Mouse (Mus musculus): ENCODE measurements around the gene Prkce. TPM values are rescaled to one million over a fixed set of nuclear protein-coding genes. Genes with fewer than 3 reads are reported as not detected.
A peak's percentile ranks its signal among the peaks of the same experiment; 100 is the strongest.

Prkce gene
- total and polyA plus RNA-seq, 3 experiments: 2.0 to 6.1 (median 2.7) TPM

DNA sequence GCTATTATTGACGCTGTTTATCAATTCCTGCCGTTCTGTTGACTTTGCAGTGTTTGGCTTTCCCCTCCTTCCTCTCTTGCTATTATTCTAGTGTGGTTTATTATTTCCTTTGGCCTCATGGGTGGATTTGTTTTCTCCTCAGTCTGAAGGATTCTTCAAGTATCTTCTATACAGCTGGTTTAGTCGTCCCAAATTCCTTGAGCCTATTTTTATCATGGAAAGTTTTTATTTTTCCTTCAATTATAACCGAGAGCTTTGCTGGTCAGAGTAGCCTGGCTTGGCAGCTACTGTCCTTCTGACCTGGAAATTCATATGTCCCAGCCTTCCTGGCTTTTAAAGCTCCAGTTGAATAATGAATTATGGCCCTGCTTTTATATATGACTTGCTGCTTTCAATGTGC is 361.8 kb downstream of the Prkce start:
- peaks cover 26% of the 10 kb centered on the region for H3K9me3 ChIP-seq (replicated peaks)
- H3K4me1 ChIP-seq (ENCODE audit: insufficient read depth, low read depth, low read length): no peaks in the 10 kb centered on the region
- ATAC-seq (ENCODE audit: extremely low read depth, insufficient number of reproducible peaks, low FRiP score, poor library complexity, severe bottlenecking) (no peak), DNase-seq (ENCODE audit: low spot score) (no peak)
- no peak overlapping the region for H3K4me3 ChIP-seq (ENCODE audit: low read depth, low read length)
- no peaks in the 10 kb centered on the region for H3K36me3 ChIP-seq (replicated peaks)
- H3K27me3 ChIP-seq (ENCODE audit: insufficient read depth, low read length): no peaks in the 10 kb centered on the region
- no peak for TF ChIP-seq GATA2 (IDR thresholded peaks at IDR 0.05; ENCODE audit: borderline replicate concordance, low read depth, low read length)

DNA sequence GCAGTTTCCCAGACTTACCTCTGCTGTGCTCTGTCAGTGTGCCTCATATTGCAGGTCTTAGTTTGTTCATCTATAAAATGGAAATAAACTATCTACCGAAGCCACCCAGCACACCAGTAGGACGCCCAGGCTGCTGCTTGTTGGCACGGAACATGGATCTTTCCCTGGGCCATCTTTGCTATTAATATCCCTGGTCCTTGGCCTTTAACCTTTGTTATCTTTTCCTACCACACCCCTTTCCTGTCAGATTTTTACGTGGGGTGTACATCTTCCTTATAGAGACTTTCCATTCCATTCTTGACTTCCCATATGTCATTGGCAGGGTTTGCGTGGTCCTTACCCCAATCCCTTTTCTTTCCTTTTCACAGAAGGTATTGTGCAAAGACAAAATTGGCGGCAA is 363.6 kb downstream of the Prkce start:
- Histone ChIP-seq H3K4me1 (ENCODE audit: insufficient read depth, low read depth, low read length) (no peaks in the 10 kb centered on the region), H3K27me3 (ENCODE audit: insufficient read depth, low read length) (no peaks in the 10 kb centered on the region), H3K4me3 (ENCODE audit: low read depth, low read length) (no peak overlapping the region), H3K9me3 (replicated peaks) (peaks cover 25% of the 10 kb centered on the region), H3K36me3 (replicated peaks) (no peaks in the 10 kb centered on the region)
- no peak for TF ChIP-seq TAL1 (conservative IDR thresholded peaks at IDR 0.05; ENCODE audit: low read depth, low read length)
- TF ChIP-seq CTCF (IDR thresholded peaks at IDR 0.05; ENCODE audit: low read depth, low read length): no peak
- no peak for TF ChIP-seq GATA1 (IDR thresholded peaks at IDR 0.05; ENCODE audit: borderline replicate concordance, low read length)
- no peak for TF ChIP-seq POLR2AphosphoS5 (IDR thresholded peaks at IDR 0.05; ENCODE audit: insufficient replicate concordance, low read depth, low read length)
- TF ChIP-seq GATA2 (IDR thresholded peaks at IDR 0.05; ENCODE audit: borderline replicate concordance, low read depth, low read length): no peak
- ATAC-seq (ENCODE audit: extremely low read depth, insufficient number of reproducible peaks, low FRiP score, poor library complexity, severe bottlenecking) (no peak), DNase-seq (ENCODE audit: low spot score) (no peak)

DNA sequence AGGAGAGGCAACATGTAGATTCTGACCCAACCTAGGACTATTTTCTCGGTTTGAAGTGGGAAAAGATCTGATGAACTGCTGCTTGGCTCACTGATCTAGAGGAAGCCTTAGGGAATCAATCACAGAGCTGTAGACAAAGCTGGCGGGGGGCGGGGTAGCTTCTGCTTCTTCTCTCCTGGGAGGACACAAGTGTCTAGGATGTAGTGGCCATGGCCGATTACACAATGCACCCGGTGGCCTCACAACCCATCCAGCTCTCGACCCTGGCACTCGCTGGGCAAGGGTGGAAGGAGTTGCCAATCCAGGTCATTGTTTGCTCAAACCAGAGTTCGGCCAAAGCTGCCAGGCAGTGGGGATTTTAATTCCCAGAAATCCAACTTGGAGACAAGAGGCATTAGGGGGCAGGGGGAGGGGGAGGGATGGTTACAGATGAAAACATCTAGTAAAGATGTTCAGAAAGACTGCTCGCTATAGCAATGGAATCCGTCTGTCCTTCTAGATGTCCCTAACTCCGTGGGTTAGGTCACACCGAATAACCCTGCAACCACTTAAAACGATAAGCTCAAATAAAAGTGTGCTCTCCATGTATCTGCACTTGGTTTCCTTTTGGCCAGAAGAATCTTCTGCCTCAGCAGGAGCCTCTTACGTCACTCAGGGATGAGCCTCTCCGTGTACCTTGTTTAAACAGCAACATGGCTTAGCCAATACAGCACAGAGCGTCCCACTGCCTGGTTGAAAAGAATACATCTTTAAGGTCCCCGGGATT is 365.4 kb downstream of the Prkce start:
- no peak for TF ChIP-seq TAL1 (conservative IDR thresholded peaks at IDR 0.05; ENCODE audit: low read depth, low read length)
- no peak for TF ChIP-seq CTCF (IDR thresholded peaks at IDR 0.05; ENCODE audit: low read depth, low read length)
- TF ChIP-seq POLR2AphosphoS5 (IDR thresholded peaks at IDR 0.05; ENCODE audit: insufficient replicate concordance, low read depth, low read length): no peak
- no peak for TF ChIP-seq GATA2 (IDR thresholded peaks at IDR 0.05; ENCODE audit: borderline replicate concordance, low read depth, low read length)
- no peak for TF ChIP-seq GATA1 (IDR thresholded peaks at IDR 0.05; ENCODE audit: borderline replicate concordance, low read length)
- ATAC-seq (ENCODE audit: extremely low read depth, insufficient number of reproducible peaks, low FRiP score, poor library complexity, severe bottlenecking): no peak
- Histone ChIP-seq H3K4me3 (ENCODE audit: low read depth, low read length) (no peak overlapping the region), H3K36me3 (replicated peaks) (no peaks in the 10 kb centered on the region), H3K4me1 (ENCODE audit: insufficient read depth, low read depth, low read length) (no peaks in the 10 kb centered on the region), H3K27me3 (ENCODE audit: insufficient read depth, low read length) (no peaks in the 10 kb centered on the region), H3K9me3 (replicated peaks) (peaks cover 26% of the 10 kb centered on the region)
- DNase-seq (ENCODE audit: low spot score): no peak

GRCm38 (mm10) chr17:86533549-86533851 is 365.9 kb downstream of the Prkce start:
- ATAC-seq (ENCODE audit: extremely low read depth, insufficient number of reproducible peaks, low FRiP score, poor library complexity, severe bottlenecking): no peak
- Histone ChIP-seq H3K27me3 (ENCODE audit: insufficient read depth, low read length) (no peaks in the 10 kb centered on the region), H3K4me1 (ENCODE audit: insufficient read depth, low read depth, low read length) (no peaks in the 10 kb centered on the region), H3K9me3 (replicated peaks) (peaks cover 28% of the 10 kb centered on the region), H3K4me3 (ENCODE audit: low read depth, low read length) (no peak overlapping the region), H3K36me3 (replicated peaks) (no peaks in the 10 kb centered on the region)
- TF ChIP-seq TAL1 (conservative IDR thresholded peaks at IDR 0.05; ENCODE audit: low read depth, low read length) (no peak), GATA1 (IDR thresholded peaks at IDR 0.05; ENCODE audit: borderline replicate concordance, low read length) (no peak), GATA2 (IDR thresholded peaks at IDR 0.05; ENCODE audit: borderline replicate concordance, low read depth, low read length) (no peak), POLR2AphosphoS5 (IDR thresholded peaks at IDR 0.05; ENCODE audit: insufficient replicate concordance, low read depth, low read length) (no peak), CTCF (IDR thresholded peaks at IDR 0.05; ENCODE audit: low read depth, low read length) (no peak)
- no peak for DNase-seq (ENCODE audit: low spot score)

- ATAC-seq (ENCODE audit: extremely low read depth, insufficient number of reproducible peaks, low FRiP score, poor library complexity, severe bottlenecking) (no peak), DNase-seq (ENCODE audit: low spot score) (no peak)
- H3K36me3 ChIP-seq (replicated peaks): no peaks in the 10 kb centered on the region
- H3K4me1 ChIP-seq (ENCODE audit: insufficient read depth, low read depth, low read length): no peaks in the 10 kb centered on the region
- peaks cover 31% of the 10 kb centered on the region for H3K9me3 ChIP-seq (replicated peaks)
- no peak overlapping the region for H3K4me3 ChIP-seq (ENCODE audit: low read depth, low read length)
- H3K27me3 ChIP-seq (ENCODE audit: insufficient read depth, low read length): no peaks in the 10 kb centered on the region
- no peak for TF ChIP-seq GATA2 (IDR thresholded peaks at IDR 0.05; ENCODE audit: borderline replicate concordance, low read depth, low read length)
- no peak for TF ChIP-seq TAL1 (conservative IDR thresholded peaks at IDR 0.05; ENCODE audit: low read depth, low read length)
- TF ChIP-seq GATA1 (IDR thresholded peaks at IDR 0.05; ENCODE audit: borderline replicate concordance, low read length): no peak
- TF ChIP-seq POLR2AphosphoS5 (IDR thresholded peaks at IDR 0.05; ENCODE audit: insufficient replicate concordance, low read depth, low read length): no peak
- TF ChIP-seq CTCF (IDR thresholded peaks at IDR 0.05; ENCODE audit: low read depth, low read length): no peak
These were observed 367.5 kb downstream of the Prkce start for GRCm38 (mm10) chr17:86535096-86535495.

- Histone ChIP-seq H3K36me3 (replicated peaks) (no peaks in the 10 kb centered on the region), H3K27me3 (ENCODE audit: insufficient read depth, low read length) (no peaks in the 10 kb centered on the region), H3K9me3 (replicated peaks) (peaks cover 28% of the 10 kb centered on the region), H3K4me3 (ENCODE audit: low read depth, low read length) (no peak overlapping the region), H3K4me1 (ENCODE audit: insufficient read depth, low read depth, low read length) (no peaks in the 10 kb centered on the region)
- ATAC-seq (ENCODE audit: extremely low read depth, insufficient number of reproducible peaks, low FRiP score, poor library complexity, severe bottlenecking) (no peak), DNase-seq (ENCODE audit: low spot score) (peak; percentile 6)
- TF ChIP-seq CTCF (IDR thresholded peaks at IDR 0.05; ENCODE audit: low read depth, low read length) (no peak), POLR2AphosphoS5 (IDR thresholded peaks at IDR 0.05; ENCODE audit: insufficient replicate concordance, low read depth, low read length) (no peak), GATA2 (IDR thresholded peaks at IDR 0.05; ENCODE audit: borderline replicate concordance, low read depth, low read length) (no peak), GATA1 (IDR thresholded peaks at IDR 0.05; ENCODE audit: borderline replicate concordance, low read length) (no peak), TAL1 (conservative IDR thresholded peaks at IDR 0.05; ENCODE audit: low read depth, low read length) (no peak)
These were observed 368.5 kb downstream of the Prkce start for GRCm38 (mm10) chr17:86535827-86536656.

Measured in G1E (cell line).